Mouse (Mus musculus): ENCODE measurements at regions not wholly inside any gene's neighbourhood (a gene's known extent, or its start where the extent isn't known, plus 50 kb on each side); places are given as distances from the start of the nearest gene placed in this dataset.

DNA sequence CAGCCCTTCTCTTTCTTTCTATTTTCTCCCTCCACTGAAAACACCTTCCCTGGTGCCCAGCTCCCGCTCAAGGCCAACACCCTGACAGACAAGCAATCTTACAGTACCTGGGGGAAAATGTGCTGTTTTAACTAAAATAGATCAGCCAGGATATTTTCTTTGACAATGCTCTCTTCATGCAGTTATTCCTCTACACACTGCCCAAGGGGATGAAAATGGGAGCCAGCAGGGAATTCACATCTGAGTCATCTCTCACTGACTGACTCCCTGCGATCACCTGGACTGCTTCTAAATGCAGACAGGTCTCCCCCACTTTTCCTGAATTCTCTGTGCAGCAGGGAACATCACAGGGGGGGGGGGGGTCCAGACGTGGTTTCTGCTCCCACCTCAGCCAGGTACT lies 227.6 kb upstream of the Ptbp2 start:
- no peak for DNase-seq (ENCODE audit: low spot score)
- H3K27me3 ChIP-seq (ENCODE audit: insufficient read depth, poor library complexity, severe bottlenecking), result no peaks in the 10 kb centered on the region

DNA sequence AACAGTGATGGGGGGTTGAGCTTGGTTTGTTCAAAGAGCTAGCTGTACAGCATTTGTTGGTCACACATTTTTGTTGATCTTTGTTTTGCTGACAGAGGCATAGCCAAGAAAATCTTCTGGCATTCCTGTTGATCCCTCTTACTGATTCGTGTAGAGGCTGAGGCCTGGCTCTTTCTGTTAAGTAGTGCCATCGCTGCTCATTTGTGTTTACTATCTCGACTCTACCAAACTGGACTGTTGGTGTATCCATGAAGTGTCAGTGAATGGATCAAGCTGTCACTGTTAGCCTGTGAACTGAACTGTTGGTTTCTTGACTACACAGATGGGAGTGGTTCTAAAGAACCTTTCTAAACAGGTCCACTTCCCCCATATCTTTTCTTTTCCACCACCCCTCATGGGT lies 223.8 kb upstream of the Ptbp2 start:
- Histone ChIP-seq H3K36me3 (no peaks in the 10 kb centered on the region), H3K27me3 (ENCODE audit: insufficient read depth, poor library complexity, severe bottlenecking) (no peaks in the 10 kb centered on the region), H3K9me3 (no peaks in the 10 kb centered on the region), H3K4me3 (no peak overlapping the region), H3K4me1 (replicated peaks) (no peaks in the 10 kb centered on the region), H3K27ac (no peak overlapping the region)
- DNase-seq (ENCODE audit: low spot score), result no peak
- WGBS, result 94% methylated on average over 3 of the region's 3 CpGs

More for the DNA sequence above, 227.6 kb upstream of the Ptbp2 start:
- H3K27ac ChIP-seq, result no peak overlapping the region
- 19% methylated on average over 3 of the region's 3 CpGs for WGBS
- no peaks in the 10 kb centered on the region for H3K9me3 ChIP-seq
- H3K4me3 ChIP-seq, result no peak overlapping the region
- no peaks in the 10 kb centered on the region for H3K4me1 ChIP-seq (replicated peaks)
- no peaks in the 10 kb centered on the region for H3K36me3 ChIP-seq

- Histone ChIP-seq H3K36me3 (no peaks in the 10 kb centered on the region), H3K27me3 (ENCODE audit: insufficient read depth, poor library complexity, severe bottlenecking) (no peaks in the 10 kb centered on the region), H3K4me3 (no peak overlapping the region), H3K27ac (no peak overlapping the region), H3K9me3 (no peaks in the 10 kb centered on the region), H3K4me1 (replicated peaks) (no peaks in the 10 kb centered on the region)
- 87% methylated on average over 3 of the region's 3 CpGs for WGBS
- DNase-seq (ENCODE audit: low spot score), result no peak
Measured at GRCm38 (mm10) chr3:120004588-120004987, 220.3 kb upstream of the Ptbp2 start.

DNA sequence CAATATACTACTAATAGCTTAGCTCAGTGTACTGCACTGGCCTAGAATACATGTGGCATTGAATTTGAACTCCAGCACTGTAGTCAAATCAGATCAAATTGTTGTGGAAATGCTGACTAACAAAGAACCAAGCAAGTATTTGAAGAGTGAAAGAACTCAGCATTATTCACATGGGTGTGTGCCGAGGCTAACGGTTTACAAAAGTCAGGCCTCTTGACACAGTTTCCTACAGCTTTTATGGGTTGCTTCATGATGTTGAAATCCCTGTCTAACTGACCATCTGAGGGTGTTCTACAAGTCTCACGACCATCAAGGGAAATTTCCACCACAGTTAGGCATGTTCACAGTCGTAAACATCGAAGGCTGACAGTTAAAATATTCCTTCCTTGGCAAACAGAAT lies 216.0 kb upstream of the Ptbp2 start:
- no peaks in the 10 kb centered on the region for H3K36me3 ChIP-seq

GRCm38 (mm10) chr3:119996258-119996988 lies 212.2 kb upstream of the Ptbp2 start:
- no peaks in the 10 kb centered on the region for H3K36me3 ChIP-seq
- H3K4me1 ChIP-seq (replicated peaks), result peaks cover 8% of the 10 kb centered on the region; the same call in 1 of the 2 replicates
- H3K4me3 ChIP-seq, result no peak overlapping the region
- H3K9me3 ChIP-seq, result no peaks in the 10 kb centered on the region
- no peaks in the 10 kb centered on the region for H3K27me3 ChIP-seq (ENCODE audit: insufficient read depth, poor library complexity, severe bottlenecking)
- DNase-seq (ENCODE audit: low spot score), result no peak
- 71% methylated on average over 9 of the region's 9 CpGs for WGBS
- no peak overlapping the region for H3K27ac ChIP-seq

More for the DNA sequence above, 216.0 kb upstream of the Ptbp2 start:
- Histone ChIP-seq H3K9me3 (no peaks in the 10 kb centered on the region), H3K4me3 (no peak overlapping the region), H3K27me3 (ENCODE audit: insufficient read depth, poor library complexity, severe bottlenecking) (no peaks in the 10 kb centered on the region), H3K4me1 (replicated peaks) (peaks cover 8% of the 10 kb centered on the region; the same call in 1 of the 2 replicates), H3K27ac (no peak overlapping the region)
- DNase-seq (ENCODE audit: low spot score), result no peak
- WGBS, result 91% methylated on average over 5 of the region's 5 CpGs

DNA sequence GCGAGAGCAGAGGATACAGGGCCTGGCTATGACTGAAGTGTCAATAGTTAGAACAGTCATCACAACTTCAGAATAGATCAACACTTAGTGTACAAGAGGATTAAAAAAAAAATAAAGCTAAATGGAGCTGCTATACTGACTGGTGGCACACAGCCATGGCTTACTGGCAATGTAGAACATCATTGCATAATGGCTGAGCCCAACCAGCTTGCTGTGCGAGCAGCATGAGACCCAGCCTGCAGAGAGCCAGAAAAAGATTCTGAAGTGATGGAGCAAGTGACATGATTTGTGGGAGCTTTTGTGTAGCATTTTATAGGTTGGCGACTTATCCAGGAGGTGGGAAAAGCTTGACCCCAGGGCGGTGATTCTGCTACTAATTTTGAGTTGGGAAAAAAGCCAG lies 211.5 kb upstream of the Ptbp2 start:
- no peak overlapping the region for H3K4me3 ChIP-seq
- no peak for DNase-seq (ENCODE audit: low spot score)
- H3K4me1 ChIP-seq (replicated peaks), result peaks cover 8% of the 10 kb centered on the region; the same call in 1 of the 2 replicates
- no peaks in the 10 kb centered on the region for H3K36me3 ChIP-seq
- H3K27ac ChIP-seq, result no peak overlapping the region
- no peaks in the 10 kb centered on the region for H3K9me3 ChIP-seq
- H3K27me3 ChIP-seq (ENCODE audit: insufficient read depth, poor library complexity, severe bottlenecking), result no peaks in the 10 kb centered on the region
- 63% methylated on average over 4 of the region's 4 CpGs for WGBS

- Histone ChIP-seq H3K4me3 (no peak overlapping the region), H3K27me3 (ENCODE audit: insufficient read depth, poor library complexity, severe bottlenecking) (no peaks in the 10 kb centered on the region), H3K4me1 (replicated peaks) (no peaks in the 10 kb centered on the region), H3K27ac (no peak overlapping the region), H3K36me3 (no peaks in the 10 kb centered on the region), H3K9me3 (no peaks in the 10 kb centered on the region)
- 75% methylated on average over 3 of the region's 3 CpGs for WGBS
- no peak for DNase-seq (ENCODE audit: low spot score)
Measured at GRCm38 (mm10) chr3:119987245-119987852, 203.1 kb upstream of the Ptbp2 start.

DNA sequence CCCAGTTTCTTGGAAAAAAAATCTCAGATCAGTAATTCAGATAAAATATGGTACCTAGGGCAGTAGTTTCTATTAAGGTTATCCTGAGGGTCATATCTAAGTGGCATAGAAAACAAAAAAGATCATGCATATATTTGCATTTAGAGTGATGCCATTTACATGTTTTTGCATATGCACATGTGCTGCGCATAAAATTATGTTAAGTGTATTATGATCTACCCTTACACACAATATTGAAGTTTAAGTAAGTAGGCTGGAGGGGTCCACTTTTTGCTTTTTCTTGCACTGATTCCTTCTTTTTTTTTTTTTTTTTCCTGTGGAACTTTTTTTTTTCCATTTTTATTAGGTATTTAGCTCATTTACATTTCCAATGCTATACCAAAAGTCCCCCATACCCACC lies 193.1 kb upstream of the Ptbp2 start:
- H3K27ac ChIP-seq, result no peak overlapping the region
- no peaks in the 10 kb centered on the region for H3K9me3 ChIP-seq
- no peak for DNase-seq (ENCODE audit: low spot score)

DNA sequence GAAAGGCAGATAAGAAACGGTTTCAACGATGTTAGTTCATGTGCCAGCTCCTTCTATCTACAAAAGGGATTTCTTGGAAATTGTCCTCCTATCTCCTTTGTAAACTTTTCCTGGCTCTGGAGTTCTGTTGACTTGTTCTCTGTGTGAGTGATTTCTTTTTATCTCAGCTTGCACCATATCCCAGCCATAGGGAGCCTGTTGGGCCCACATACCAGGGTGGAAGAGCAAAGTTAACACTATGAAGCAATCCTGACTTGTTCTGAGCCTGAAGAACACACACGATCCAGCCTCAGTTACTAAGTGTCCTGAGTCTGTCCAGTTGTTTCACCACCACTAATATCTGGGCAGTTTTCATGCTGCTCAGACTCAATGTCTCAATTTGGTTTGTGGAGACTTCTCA lies 192.1 kb upstream of the Ptbp2 start:
- H3K9me3 ChIP-seq, result no peaks in the 10 kb centered on the region
- WGBS, result 90% methylated on average over 3 of the region's 3 CpGs
- no peak for DNase-seq (ENCODE audit: low spot score)
- no peaks in the 10 kb centered on the region for H3K36me3 ChIP-seq
- no peaks in the 10 kb centered on the region for H3K27me3 ChIP-seq (ENCODE audit: insufficient read depth, poor library complexity, severe bottlenecking)
- no peak overlapping the region for H3K27ac ChIP-seq
- no peaks in the 10 kb centered on the region for H3K4me1 ChIP-seq (replicated peaks)
- no peak overlapping the region for H3K4me3 ChIP-seq

More for the DNA sequence above, 193.1 kb upstream of the Ptbp2 start:
- no peaks in the 10 kb centered on the region for H3K4me1 ChIP-seq (replicated peaks)
- no peaks in the 10 kb centered on the region for H3K36me3 ChIP-seq
- H3K4me3 ChIP-seq, result no peak overlapping the region
- WGBS, result 97% methylated on average over 1 of the region's 1 CpGs
- no peaks in the 10 kb centered on the region for H3K27me3 ChIP-seq (ENCODE audit: insufficient read depth, poor library complexity, severe bottlenecking)

GRCm38 (mm10) chr3:119958799-119959467 lies 174.7 kb upstream of the Ptbp2 start:
- Histone ChIP-seq H3K9me3 (no peaks in the 10 kb centered on the region), H3K27me3 (ENCODE audit: insufficient read depth, poor library complexity, severe bottlenecking) (no peaks in the 10 kb centered on the region), H3K27ac (peak overlapping the region; percentile 17), H3K4me3 (no peak overlapping the region), H3K36me3 (no peaks in the 10 kb centered on the region), H3K4me1 (replicated peaks) (peaks cover 15% of the 10 kb centered on the region)
- DNase-seq (ENCODE audit: low spot score), result peak; percentile 17
- 14% methylated on average over 5 of the region's 5 CpGs for WGBS

DNA sequence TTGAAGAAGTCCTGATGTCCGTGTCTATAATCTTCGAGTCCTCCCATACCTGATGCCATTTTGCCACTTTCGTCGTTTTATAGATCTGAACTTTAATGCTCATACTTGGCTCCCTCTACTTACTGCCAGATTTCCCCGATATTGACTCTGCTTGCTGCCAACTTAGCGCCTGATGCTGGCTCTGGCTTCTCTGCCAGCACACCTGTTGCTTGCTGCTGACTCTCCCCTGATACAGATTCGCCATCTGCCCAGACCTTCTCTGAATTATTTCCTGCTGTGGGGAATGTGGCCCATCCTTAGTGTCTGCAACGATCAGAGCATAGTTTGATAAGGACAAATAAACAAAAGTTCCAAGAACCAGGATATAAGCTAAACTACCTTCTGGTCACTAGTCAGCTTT lies 173.3 kb upstream of the Ptbp2 start:
- no peaks in the 10 kb centered on the region for H3K27me3 ChIP-seq (ENCODE audit: insufficient read depth, poor library complexity, severe bottlenecking)
- no peaks in the 10 kb centered on the region for H3K9me3 ChIP-seq
- no peaks in the 10 kb centered on the region for H3K36me3 ChIP-seq
- no peak overlapping the region for H3K4me3 ChIP-seq
- 87% methylated on average over 8 of the region's 8 CpGs for WGBS
- H3K27ac ChIP-seq, result no peak overlapping the region
- no peak for DNase-seq (ENCODE audit: low spot score)
- peaks cover 15% of the 10 kb centered on the region for H3K4me1 ChIP-seq (replicated peaks)

GRCm38 (mm10) chr3:119955745-119956615 lies 171.7 kb upstream of the Ptbp2 start:
- Histone ChIP-seq H3K27ac (no peak overlapping the region), H3K4me1 (replicated peaks) (peaks cover 15% of the 10 kb centered on the region), H3K4me3 (no peak overlapping the region), H3K36me3 (no peaks in the 10 kb centered on the region), H3K9me3 (no peaks in the 10 kb centered on the region), H3K27me3 (ENCODE audit: insufficient read depth, poor library complexity, severe bottlenecking) (no peaks in the 10 kb centered on the region)
- no peak for DNase-seq (ENCODE audit: low spot score)
- WGBS, result 90% methylated on average over 7 of the region's 7 CpGs

All from hindbrain, embryonic 10.5 days (tissue).